Mouse (Mus musculus) lung, postnatal 10 days (tissue): ENCODE data around the gene Olfr773.
"Not testable (repeated sequence)": the region's sequence is repeated elsewhere in the genome, so short reads cannot be mapped to it uniquely, and the experiment has no call there.

Experiments used
- DNase-seq: peaks from one replicate; pipeline ENCODE4 v3.0.0; 2021

Olfr773 gene

DNA sequence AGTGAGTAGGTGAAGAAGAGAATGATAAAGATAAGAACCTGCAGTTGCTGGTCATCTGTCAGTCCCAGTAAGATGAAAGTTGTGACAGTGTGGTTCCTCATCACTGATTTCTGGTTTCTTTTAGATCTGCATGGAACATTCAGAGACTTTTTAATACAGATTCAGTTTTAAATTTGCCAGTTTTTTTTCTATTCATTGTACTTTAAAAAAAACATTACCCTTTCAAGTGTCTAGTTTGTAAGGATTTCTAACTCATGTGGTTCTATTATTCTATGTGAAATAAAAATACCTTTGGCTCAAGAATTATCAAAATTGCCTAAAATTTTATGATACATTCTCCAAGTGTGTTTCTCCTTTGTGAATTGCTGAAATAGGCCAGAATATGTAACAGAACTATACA, at the start of gene Olfr773:
Olfr773 (minus strand) TSS at position 101 of the 400 bp plus-strand sequence.
- DNase-seq: not testable (repeated sequence)

DNA sequence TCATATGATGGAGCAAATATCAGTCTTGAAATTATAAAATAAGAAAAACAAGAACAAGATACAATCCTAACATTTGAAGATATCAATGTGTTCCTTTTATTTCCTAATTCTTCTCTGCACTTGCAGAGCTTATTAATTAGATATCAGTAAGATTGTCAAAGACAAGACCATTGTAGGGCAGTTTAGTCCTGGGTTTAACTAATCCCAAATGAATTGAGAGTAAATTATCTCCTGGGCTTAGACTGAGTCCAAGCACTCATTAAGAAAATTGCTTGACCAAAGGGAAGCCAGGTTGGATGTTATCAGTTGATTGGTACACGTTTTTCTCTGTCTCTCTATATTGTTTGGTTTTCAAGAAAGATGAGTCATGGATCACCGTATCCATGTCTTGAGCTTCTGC, 48.7 kb upstream of the Olfr773 start, which contains the start of gene Olfr774:
Olfr774 (plus strand) TSS at position 301 of the 400 bp plus-strand sequence.
- no peak for DNase-seq

DNA sequence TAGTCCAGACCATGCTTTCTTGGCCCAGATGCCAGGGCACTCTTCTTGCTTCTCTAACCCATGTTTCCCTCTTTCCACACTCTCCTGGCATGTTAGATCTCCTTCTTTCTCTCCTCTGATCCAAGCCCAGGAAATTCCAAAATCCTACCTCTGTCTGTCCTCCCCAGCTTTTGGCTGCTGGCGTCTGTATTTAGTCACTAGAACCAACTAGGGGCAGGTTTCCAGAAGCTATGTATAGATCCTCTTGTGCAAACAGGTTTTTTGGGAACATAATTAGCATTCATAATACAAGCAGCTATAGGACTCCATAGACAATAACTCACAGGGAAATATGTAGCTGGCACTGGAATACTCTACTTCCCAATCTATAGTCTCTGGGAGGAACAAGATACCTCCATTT, 43.5 kb upstream of the Olfr773 start:
- DNase-seq: no peak

DNA sequence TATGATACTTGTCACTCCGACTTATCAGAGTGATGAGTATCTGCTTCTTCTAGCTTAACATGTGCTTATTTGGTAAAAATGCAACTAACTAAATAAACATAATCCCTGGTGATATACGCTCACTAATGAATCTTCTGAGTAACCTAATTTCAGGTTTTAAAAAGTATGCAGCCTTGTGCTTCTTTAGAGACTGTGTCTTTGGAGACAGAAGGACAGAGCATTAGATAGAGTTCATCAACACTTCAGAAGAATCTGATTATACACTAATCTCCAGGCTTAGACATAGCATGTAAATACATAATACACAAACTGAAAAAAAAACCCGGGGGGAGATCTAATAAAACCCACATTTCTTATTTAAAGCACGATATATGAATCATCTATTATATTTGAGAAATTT, 9.4 kb downstream of the Olfr773 start, which contains the start of gene Olfr772:
Olfr772 (minus strand) TSS at position 101 of the 400 bp plus-strand sequence.
- not testable (repeated sequence) for DNase-seq

DNA sequence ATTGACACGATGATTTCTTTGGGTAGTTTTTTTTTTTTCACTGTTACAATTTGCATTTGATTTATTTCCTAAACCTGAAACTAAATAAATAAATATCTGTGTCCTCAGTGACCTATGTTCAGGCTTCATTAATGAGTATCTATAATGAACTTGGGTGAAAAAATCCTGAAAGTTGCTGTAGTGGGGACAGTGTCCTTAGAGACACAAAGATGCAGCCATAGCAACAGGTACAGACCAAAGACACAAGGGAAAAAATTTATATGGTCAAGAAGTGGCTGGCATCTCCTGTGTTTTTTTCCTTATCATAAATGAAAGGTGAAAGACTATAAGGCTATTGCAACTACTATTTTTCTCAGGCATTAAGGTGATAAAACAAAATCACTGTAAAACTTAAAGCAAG, 22.6 kb downstream of the Olfr773 start, which contains the start of gene Olfr771:
Olfr771 (minus strand) TSS at position 101 of the 400 bp plus-strand sequence.
- DNase-seq: no peak

DNA sequence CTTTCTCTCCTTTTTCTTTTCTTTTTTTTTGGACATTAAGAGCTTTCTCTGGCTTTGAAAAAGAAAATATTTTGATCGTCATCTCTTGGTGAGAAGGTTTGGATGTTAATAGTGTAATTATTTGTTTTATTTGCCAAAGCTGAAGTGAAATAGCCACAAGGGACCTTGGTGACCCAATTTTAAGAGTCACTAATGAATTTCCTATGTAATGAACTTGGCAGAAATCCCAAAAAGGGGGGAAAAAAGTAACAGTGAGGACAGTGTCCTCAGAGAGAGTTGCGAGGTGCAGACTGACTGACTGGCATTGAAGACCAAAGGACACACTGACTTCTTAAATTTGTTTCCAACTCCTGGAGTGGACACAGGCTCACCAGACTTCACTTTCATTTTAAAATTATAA, 48.3 kb downstream of the Olfr773 start, which contains the start of gene Olfr770:
Olfr770 (minus strand) TSS at position 101 of the 400 bp plus-strand sequence.
- no peak for DNase-seq
